Mouse (Mus musculus): ENCODE measurements at regions not wholly inside any gene's neighbourhood (a gene's known extent, or its start where the extent isn't known, plus 50 kb on each side); places are given as distances from the start of the nearest gene placed in this dataset.

- Histone ChIP-seq H3K4me2 (replicated peaks; ENCODE audit: low read depth, low read length) (no peak overlapping the region), H3K27ac (ENCODE audit: low read depth, low read length) (no peak overlapping the region), H3K9me3 (ENCODE audit: control insufficient read depth, low read length) (no peaks in the 10 kb centered on the region), H3K4me1 (ENCODE audit: control insufficient read depth, insufficient read depth, low read length) (no peaks in the 10 kb centered on the region), H3K9ac (ENCODE audit: low read depth, low read length) (no peak overlapping the region), H3K36me3 (ENCODE audit: control insufficient read depth, insufficient read depth, low read length) (no peaks in the 10 kb centered on the region), H3K27me3 (ENCODE audit: control insufficient read depth, insufficient read depth, low read length) (no peaks in the 10 kb centered on the region), H3K4me3 (ENCODE audit: low read length) (no peak overlapping the region)
- no peak for ATAC-seq (ENCODE audit: low FRiP score, low TSS enrichment)
- 78% methylated on average over 2 of the region's 2 CpGs for WGBS
Observed at GRCm38 (mm10) chr3:48207950-48208349, 1549.2 kb downstream of the Pcdh18 start.

- Histone ChIP-seq H3K27ac (ENCODE audit: low read depth, low read length) (no peak overlapping the region), H3K36me3 (ENCODE audit: control insufficient read depth, insufficient read depth, low read length) (no peaks in the 10 kb centered on the region), H3K9me3 (ENCODE audit: control insufficient read depth, low read length) (no peaks in the 10 kb centered on the region), H3K4me2 (replicated peaks; ENCODE audit: low read depth, low read length) (no peak overlapping the region), H3K4me3 (ENCODE audit: low read length) (no peak overlapping the region), H3K27me3 (ENCODE audit: control insufficient read depth, insufficient read depth, low read length) (no peaks in the 10 kb centered on the region), H3K4me1 (ENCODE audit: control insufficient read depth, insufficient read depth, low read length) (no peaks in the 10 kb centered on the region), H3K9ac (ENCODE audit: low read depth, low read length) (no peak overlapping the region)
- 80% methylated on average over 3 of the region's 3 CpGs for WGBS
- ATAC-seq (ENCODE audit: low FRiP score, low TSS enrichment) = no peak
Observed at GRCm38 (mm10) chr3:48194300-48194699, 1562.8 kb downstream of the Pcdh18 start.

- ATAC-seq (ENCODE audit: low FRiP score, low TSS enrichment) = no peak
- no peaks in the 10 kb centered on the region for H3K9me3 ChIP-seq (ENCODE audit: control insufficient read depth, low read length)
- 91% methylated on average over 3 of the region's 3 CpGs for WGBS
- H3K36me3 ChIP-seq (ENCODE audit: control insufficient read depth, insufficient read depth, low read length) = no peaks in the 10 kb centered on the region
- H3K4me2 ChIP-seq (replicated peaks; ENCODE audit: low read depth, low read length) = no peak overlapping the region
- H3K4me1 ChIP-seq (ENCODE audit: control insufficient read depth, insufficient read depth, low read length) = no peaks in the 10 kb centered on the region
- no peak overlapping the region for H3K27ac ChIP-seq (ENCODE audit: low read depth, low read length)
- no peak overlapping the region for H3K9ac ChIP-seq (ENCODE audit: low read depth, low read length)
- H3K4me3 ChIP-seq (ENCODE audit: low read length) = no peak overlapping the region
- H3K27me3 ChIP-seq (ENCODE audit: control insufficient read depth, insufficient read depth, low read length) = no peaks in the 10 kb centered on the region
Observed at GRCm38 (mm10) chr3:48144885-48145284, 1612.2 kb downstream of the Pcdh18 start.

- ATAC-seq (ENCODE audit: low FRiP score, low TSS enrichment) = 0 out of 2 replicates have a peak, but pooled peaks have one; percentile 62
- Histone ChIP-seq H3K36me3 (ENCODE audit: control insufficient read depth, insufficient read depth, low read length) (no peaks in the 10 kb centered on the region), H3K9me3 (ENCODE audit: control insufficient read depth, low read length) (no peaks in the 10 kb centered on the region), H3K9ac (ENCODE audit: low read depth, low read length) (no peak overlapping the region), H3K4me1 (ENCODE audit: control insufficient read depth, insufficient read depth, low read length) (no peaks in the 10 kb centered on the region), H3K27ac (ENCODE audit: low read depth, low read length) (no peak overlapping the region), H3K27me3 (ENCODE audit: control insufficient read depth, insufficient read depth, low read length) (no peaks in the 10 kb centered on the region), H3K4me2 (replicated peaks; ENCODE audit: low read depth, low read length) (no peak overlapping the region), H3K4me3 (ENCODE audit: low read length) (no peak overlapping the region)
- WGBS = 66% methylated on average over 4 of the region's 4 CpGs
Observed at GRCm38 (mm10) chr3:48134938-48135337, 1622.2 kb downstream of the Pcdh18 start.

GRCm38 (mm10) chr3:48124263-48124662 is 1632.9 kb downstream of the Pcdh18 start:
- ATAC-seq (ENCODE audit: low FRiP score, low TSS enrichment) = no peak
- 80% methylated on average over 1 of the region's 1 CpGs for WGBS
- no peaks in the 10 kb centered on the region for H3K27me3 ChIP-seq (ENCODE audit: control insufficient read depth, insufficient read depth, low read length)
- H3K4me2 ChIP-seq (replicated peaks; ENCODE audit: low read depth, low read length) = no peak overlapping the region
- H3K9me3 ChIP-seq (ENCODE audit: control insufficient read depth, low read length) = no peaks in the 10 kb centered on the region
- H3K4me3 ChIP-seq (ENCODE audit: low read length) = no peak overlapping the region
- no peak overlapping the region for H3K27ac ChIP-seq (ENCODE audit: low read depth, low read length)
- H3K36me3 ChIP-seq (ENCODE audit: control insufficient read depth, insufficient read depth, low read length) = no peaks in the 10 kb centered on the region
- H3K4me1 ChIP-seq (ENCODE audit: control insufficient read depth, insufficient read depth, low read length) = no peaks in the 10 kb centered on the region
- H3K9ac ChIP-seq (ENCODE audit: low read depth, low read length) = no peak overlapping the region

GRCm38 (mm10) chr3:48100847-48101246 is 1652.8 kb upstream of the Pabpc4l start:
- Histone ChIP-seq H3K9ac (ENCODE audit: low read depth, low read length) (no peak overlapping the region), H3K9me3 (ENCODE audit: control insufficient read depth, low read length) (no peaks in the 10 kb centered on the region), H3K4me1 (ENCODE audit: control insufficient read depth, insufficient read depth, low read length) (no peaks in the 10 kb centered on the region), H3K4me3 (ENCODE audit: low read length) (no peak overlapping the region), H3K27ac (ENCODE audit: low read depth, low read length) (no peak overlapping the region), H3K27me3 (ENCODE audit: control insufficient read depth, insufficient read depth, low read length) (no peaks in the 10 kb centered on the region), H3K4me2 (replicated peaks; ENCODE audit: low read depth, low read length) (no peak overlapping the region), H3K36me3 (ENCODE audit: control insufficient read depth, insufficient read depth, low read length) (no peaks in the 10 kb centered on the region)
- no peak for ATAC-seq (ENCODE audit: low FRiP score, low TSS enrichment)
- 96% methylated on average over 1 of the region's 1 CpGs for WGBS

GRCm38 (mm10) chr3:48080616-48081015 is 1632.6 kb upstream of the Pabpc4l start:
- Histone ChIP-seq H3K9me3 (ENCODE audit: control insufficient read depth, low read length) (no peaks in the 10 kb centered on the region), H3K27me3 (ENCODE audit: control insufficient read depth, insufficient read depth, low read length) (no peaks in the 10 kb centered on the region), H3K4me1 (ENCODE audit: control insufficient read depth, insufficient read depth, low read length) (no peaks in the 10 kb centered on the region), H3K36me3 (ENCODE audit: control insufficient read depth, insufficient read depth, low read length) (no peaks in the 10 kb centered on the region), H3K4me2 (replicated peaks; ENCODE audit: low read depth, low read length) (no peak overlapping the region), H3K27ac (ENCODE audit: low read depth, low read length) (no peak overlapping the region), H3K4me3 (ENCODE audit: low read length) (no peak overlapping the region), H3K9ac (ENCODE audit: low read depth, low read length) (no peak overlapping the region)
- no peak for ATAC-seq (ENCODE audit: low FRiP score, low TSS enrichment)
- WGBS = 62% methylated on average over 2 of the region's 2 CpGs

GRCm38 (mm10) chr3:48075306-48075705 is 1627.3 kb upstream of the Pabpc4l start:
- Histone ChIP-seq H3K4me1 (ENCODE audit: control insufficient read depth, insufficient read depth, low read length) (no peaks in the 10 kb centered on the region), H3K36me3 (ENCODE audit: control insufficient read depth, insufficient read depth, low read length) (no peaks in the 10 kb centered on the region), H3K9ac (ENCODE audit: low read depth, low read length) (no peak overlapping the region), H3K9me3 (ENCODE audit: control insufficient read depth, low read length) (no peaks in the 10 kb centered on the region), H3K27me3 (ENCODE audit: control insufficient read depth, insufficient read depth, low read length) (no peaks in the 10 kb centered on the region), H3K4me3 (ENCODE audit: low read length) (no peak overlapping the region), H3K27ac (ENCODE audit: low read depth, low read length) (no peak overlapping the region), H3K4me2 (replicated peaks; ENCODE audit: low read depth, low read length) (no peak overlapping the region)
- WGBS = 78% methylated on average over 2 of the region's 2 CpGs
- ATAC-seq (ENCODE audit: low FRiP score, low TSS enrichment) = no peak

- H3K4me2 ChIP-seq (replicated peaks; ENCODE audit: low read depth, low read length) = no peak overlapping the region
- WGBS = 69% methylated on average over 1 of the region's 1 CpGs
- H3K9me3 ChIP-seq (ENCODE audit: control insufficient read depth, low read length) = no peaks in the 10 kb centered on the region
- no peaks in the 10 kb centered on the region for H3K4me1 ChIP-seq (ENCODE audit: control insufficient read depth, insufficient read depth, low read length)
- no peak for ATAC-seq (ENCODE audit: low FRiP score, low TSS enrichment)
- no peak overlapping the region for H3K27ac ChIP-seq (ENCODE audit: low read depth, low read length)
- H3K4me3 ChIP-seq (ENCODE audit: low read length) = no peak overlapping the region
- no peak overlapping the region for H3K9ac ChIP-seq (ENCODE audit: low read depth, low read length)
- H3K36me3 ChIP-seq (ENCODE audit: control insufficient read depth, insufficient read depth, low read length) = no peaks in the 10 kb centered on the region
- H3K27me3 ChIP-seq (ENCODE audit: control insufficient read depth, insufficient read depth, low read length) = no peaks in the 10 kb centered on the region
Observed at GRCm38 (mm10) chr3:48068628-48069027, 1620.6 kb upstream of the Pabpc4l start.

Measured in kidney, embryonic 14.5 days (tissue).